Mouse (Mus musculus) midbrain, postnatal 0 days (tissue): ENCODE measurements around the gene 4930404N11Rik. TPM values are rescaled to one million over a fixed set of nuclear protein-coding genes. Genes with fewer than 3 reads are reported as not detected.

Experiments
- ATAC-seq: fragments of 200-750 bp; cut with Nextera tagmentation; 2 replicates; pipeline ENCODE4 v1.8.0; 2017; ENCODE audit warnings: moderate number of reproducible peaks, mild to moderate bottlenecking, moderate TSS enrichment, moderate library complexity; ENCODE audit not compliant: low FRiP score
- DNase-seq: peaks from one replicate; pipeline ENCODE4 v3.0.0-alpha.2; 2015; ENCODE audit warnings: low spot score
- H3K27ac ChIP-seq: fragments of 300-500 bp; sonication (generic); 2 replicates; pipeline ENCODE4 v1.5.1; 2014; ENCODE audit warnings: low read depth, mild to moderate bottlenecking, low read length, mixed read lengths
- H3K27me3 ChIP-seq: fragments of 300-500 bp; sonication (generic); 2 replicates; pipeline ENCODE4 v1.6.1; 2014; ENCODE audit warnings: low read length, control low read depth, mixed read lengths; ENCODE audit not compliant: insufficient read depth
- H3K36me3 ChIP-seq: fragments of 300-500 bp; sonication (generic); 2 replicates; pipeline ENCODE4 v1.6.1; 2014; ENCODE audit warnings: low read length, control low read depth, mixed read lengths; ENCODE audit not compliant: insufficient read depth
- H3K4me1 ChIP-seq: fragments of 300-500 bp; sonication (generic); 2 replicates; pipeline ENCODE4 v1.6.1; 2014; ENCODE audit warnings: mild to moderate bottlenecking, control low read depth, antibody characterized with exemption, low read length, mixed read lengths; ENCODE audit not compliant: insufficient read depth
- H3K4me2 ChIP-seq: fragments of 300-500 bp; sonication (generic); 2 replicates; pipeline ENCODE4 v1.6.1; 2014; ENCODE audit warnings: low read depth, mild to moderate bottlenecking, low read length, mixed read lengths; ENCODE audit not compliant: poor library complexity, severe bottlenecking
- H3K4me3 ChIP-seq: fragments of 300-500 bp; sonication (generic); 2 replicates; pipeline ENCODE4 v1.5.1; 2014; ENCODE audit warnings: low read depth, mild to moderate bottlenecking, low read length, moderate library complexity
- H3K9ac ChIP-seq: fragments of 300-500 bp; sonication (generic); replicated peaks from 2 replicates; pipeline ENCODE4 v1.6.1; 2014; ENCODE audit warnings: mild to moderate bottlenecking, low read length, moderate library complexity, mixed read lengths; ENCODE audit not compliant: poor library complexity, severe bottlenecking
- H3K9me3 ChIP-seq: fragments of 300-500 bp; sonication (generic); 2 replicates; pipeline ENCODE4 v1.6.1; 2016; ENCODE audit warnings: low read length, control low read depth
- CTCF ChIP-seq: IDR thresholded peaks from 2 replicates; pipeline ENCODE4 v1.5.1; 2016; ENCODE audit warnings: antibody characterized with exemption, mild to moderate bottlenecking
- WGBS: fragments of 180-500 bp; shearing (Covaris S2); extraction: QIAGEN DNeasy Blood & Tissue Kit; methylation state at CpG from one replicate; pipeline ENCODE4 v1.1.7; 2014; 5-methylcytosine and 5-hydroxymethylcytosine counted together
- polyA plus RNA-seq: library from polyadenylated mRNA; unstranded; fragments of >200 nt; fragmentation: Nextera tagmentation; extraction: Ambion mirVana; gene quantifications from 2 replicates; pipeline ENCODE4 v1.2.1, GENCODE M21; 2015
- total RNA-seq: library from RNA; depleted of rRNA; stranded (reverse); fragments of >200 nt; gene quantifications from 2 replicates; pipeline ENCODE4 v1.2.3, GENCODE M21; 2014

The 4930404N11Rik gene
- total and polyA plus RNA-seq, 2 experiments from 2014 or later, result 0.47 TPM; not detected in 1

DNA sequence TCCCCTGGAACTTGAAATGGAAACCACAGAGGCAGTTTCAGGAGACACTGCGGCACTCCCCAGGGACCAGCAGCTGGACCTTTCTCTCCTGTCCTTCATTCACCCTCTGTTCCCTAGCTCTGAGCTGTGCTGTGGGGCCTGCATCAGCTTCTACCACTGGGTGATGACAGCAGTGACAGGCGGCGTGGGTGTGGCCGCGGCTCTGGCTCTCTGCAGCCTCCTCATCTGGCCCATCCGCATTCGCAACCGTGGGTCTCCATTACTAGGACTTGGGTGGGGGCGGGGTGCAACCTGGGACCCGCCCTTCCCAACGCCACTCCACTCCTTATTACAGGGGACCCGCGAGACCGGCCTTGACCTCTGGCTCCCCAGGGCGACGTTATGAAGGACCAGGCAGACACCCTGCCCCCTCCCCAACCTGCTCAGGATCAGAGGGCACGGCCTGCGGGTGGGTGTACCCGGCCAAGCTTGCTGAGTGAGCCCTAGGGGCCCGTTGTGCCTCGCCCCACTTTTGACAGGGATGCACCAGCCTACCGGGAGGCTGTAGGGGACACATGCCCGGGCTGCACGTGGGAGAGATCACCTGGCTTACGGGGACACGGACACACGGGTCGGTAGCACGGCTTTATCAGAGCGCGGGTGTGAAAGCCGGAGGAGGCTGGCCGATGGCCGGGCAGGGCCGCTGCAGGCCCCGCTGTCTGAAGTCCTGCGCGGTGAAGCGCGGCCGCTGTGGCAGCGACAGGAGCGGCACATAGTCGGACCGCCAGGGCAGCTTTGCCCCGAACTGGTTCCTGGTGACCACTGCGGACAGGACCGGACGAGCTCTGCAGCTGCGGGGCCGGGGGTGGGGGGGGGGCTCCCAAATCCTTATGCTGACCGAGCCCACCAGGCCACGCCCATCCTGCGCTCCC is 1.9 kb downstream of the 4930404N11Rik start:
- Histone ChIP-seq H3K9me3 (no peaks in the 10 kb centered on the region), H3K4me1 (peaks cover 7% of the 10 kb centered on the region; the same call in 1 of the 2 replicates), H3K36me3 (peaks cover 45% of the 10 kb centered on the region), H3K4me2 (peak overlapping the region; percentile 16; the same call in 1 of the 2 replicates), H3K9ac (0 out of 2 replicates have a peak overlapping the region, but pooled peaks have one; percentile 24), H3K27me3 (0 out of 2 replicates have a peak, but pooled peaks cover 14% of the 10 kb centered on the region), H3K27ac (no peak overlapping the region), H3K4me3 (peak overlapping the region; percentile 9)
- WGBS, result 17% methylated on average over 54 of the region's 54 CpGs
- no peak for TF ChIP-seq CTCF
- DNase-seq (no peak), ATAC-seq (no peak)

DNA sequence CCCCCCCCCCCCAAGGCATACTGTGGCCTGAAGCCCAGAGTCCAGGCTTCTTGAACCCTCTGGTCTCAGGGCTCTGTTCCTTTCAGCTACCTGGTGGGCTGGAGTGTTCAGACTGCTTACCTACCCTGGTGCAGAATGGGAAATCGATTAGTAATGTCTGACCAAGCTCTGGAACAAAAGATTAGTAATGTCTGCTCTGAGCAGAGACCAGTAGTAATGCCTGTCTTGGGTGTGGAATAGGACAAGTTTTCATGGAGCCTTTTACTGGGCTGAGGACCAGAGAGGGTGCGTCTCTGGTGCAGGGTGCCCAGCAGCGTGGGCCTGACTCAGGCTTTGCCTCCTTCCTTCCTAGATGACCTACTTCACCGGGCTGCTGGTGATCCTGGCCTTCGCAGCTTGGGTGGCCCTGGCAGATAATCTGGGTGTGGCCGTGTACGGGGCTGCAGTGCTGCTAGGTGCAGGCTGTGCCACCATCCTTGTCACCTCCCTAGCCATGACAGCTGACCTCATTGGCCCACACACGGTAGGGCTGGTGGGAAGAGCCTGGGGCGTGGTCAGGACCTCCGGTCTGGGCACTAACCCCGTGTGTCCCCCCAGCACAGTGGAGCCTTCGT is 3.2 kb downstream of the 4930404N11Rik start:
- Histone ChIP-seq H3K4me1 (peaks cover 11% of the 10 kb centered on the region), H3K9me3 (no peaks in the 10 kb centered on the region), H3K27ac (no peak overlapping the region), H3K9ac (no peak overlapping the region), H3K27me3 (0 out of 2 replicates have a peak, but pooled peaks cover 14% of the 10 kb centered on the region), H3K36me3 (peaks cover 33% of the 10 kb centered on the region), H3K4me3 (no peak overlapping the region), H3K4me2 (no peak overlapping the region)
- no peak for TF ChIP-seq CTCF
- 77% methylated on average over 12 of the region's 12 CpGs for WGBS
- no peak for DNase-seq
- ATAC-seq, result no peak

DNA sequence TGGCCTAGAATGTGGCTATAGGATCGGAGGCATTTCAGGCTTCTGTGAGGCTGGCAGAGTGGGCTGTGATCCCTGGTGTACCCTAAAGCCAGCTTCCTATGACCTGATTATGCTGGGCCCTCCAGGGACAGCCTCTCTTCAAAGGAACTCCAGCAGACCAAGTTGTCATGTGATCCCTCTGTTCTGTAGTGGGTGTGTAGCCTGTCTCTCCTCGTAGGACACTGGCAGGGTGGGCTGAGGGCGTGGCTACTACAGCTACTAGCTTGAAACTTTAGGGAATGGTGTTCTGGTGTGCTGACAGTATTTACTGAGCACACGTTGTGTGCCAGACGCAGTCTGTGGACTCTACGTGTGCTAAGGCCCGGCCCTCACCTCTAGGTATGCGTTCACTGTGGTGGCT is 4.9 kb downstream of the 4930404N11Rik start:
- WGBS, result 68% methylated on average over 8 of the region's 8 CpGs
- peaks cover 22% of the 10 kb centered on the region for H3K36me3 ChIP-seq
- H3K9me3 ChIP-seq, result no peaks in the 10 kb centered on the region
- H3K4me2 ChIP-seq, result no peak overlapping the region
- 0 out of 2 replicates have a peak, but pooled peaks cover 14% of the 10 kb centered on the region for H3K27me3 ChIP-seq
- no peak for TF ChIP-seq CTCF
- no peak for DNase-seq
- no peak overlapping the region for H3K27ac ChIP-seq
- peaks cover 11% of the 10 kb centered on the region for H3K4me1 ChIP-seq
- no peak overlapping the region for H3K4me3 ChIP-seq
- no peak for ATAC-seq
- H3K9ac ChIP-seq, result peak overlapping the region; percentile 24; the same call in 1 of the 2 replicates

DNA sequence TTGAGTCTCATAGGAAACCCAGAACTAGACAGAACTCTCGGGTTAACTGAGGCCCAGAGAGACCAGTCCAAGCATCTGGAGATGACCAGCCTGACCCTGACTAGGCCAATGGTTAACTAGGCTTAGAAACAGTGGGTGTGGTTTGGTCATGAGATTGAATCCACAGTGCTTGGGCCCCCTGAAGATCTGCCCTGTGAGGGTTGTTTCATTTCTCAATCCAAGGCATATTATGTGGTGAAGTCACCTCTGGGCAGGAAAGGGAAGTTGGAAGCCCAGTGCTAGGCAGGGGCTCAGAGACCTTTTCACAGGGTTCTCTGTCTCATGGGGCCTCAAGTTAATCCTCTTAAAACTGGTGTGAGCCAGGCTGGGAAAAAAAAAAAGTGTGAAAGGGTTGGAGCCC is 6.8 kb downstream of the 4930404N11Rik start:
- H3K9me3 ChIP-seq, result no peaks in the 10 kb centered on the region
- 0 out of 2 replicates have a peak, but pooled peaks cover 12% of the 10 kb centered on the region for H3K27me3 ChIP-seq
- DNase-seq (no peak), ATAC-seq (no peak)
- no peak for TF ChIP-seq CTCF
- H3K27ac ChIP-seq, result no peak overlapping the region
- WGBS, result 68% methylated on average over 1 of the region's 1 CpGs
- peaks cover 22% of the 10 kb centered on the region for H3K36me3 ChIP-seq
- H3K9ac ChIP-seq, result peak overlapping the region; percentile 87; the same call in 1 of the 2 replicates
- H3K4me3 ChIP-seq, result peak overlapping the region; percentile 80; the same call in 1 of the 2 replicates
- peaks cover 4% of the 10 kb centered on the region for H3K4me1 ChIP-seq
- peak overlapping the region; percentile 91 for H3K4me2 ChIP-seq

DNA sequence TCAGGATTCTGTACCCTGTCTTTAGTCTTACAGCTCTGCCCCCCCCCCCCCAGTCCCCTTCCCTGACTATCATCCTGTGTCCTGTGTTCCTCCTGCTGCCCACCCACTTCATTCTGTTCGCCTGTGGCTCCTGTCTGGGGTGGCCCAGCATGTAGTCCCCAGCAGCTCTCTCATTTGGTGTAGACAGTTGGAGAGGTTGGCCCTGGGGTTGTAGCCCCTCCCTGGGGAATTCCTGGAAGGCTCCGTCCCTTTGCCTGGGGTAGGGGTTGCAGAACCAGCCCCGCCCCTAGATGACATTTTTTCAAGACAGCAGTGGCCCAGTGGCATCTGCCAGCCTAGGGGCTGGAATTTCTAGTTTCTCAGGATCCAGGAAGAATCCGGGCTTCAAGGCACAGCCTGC is 7.4 kb downstream of the 4930404N11Rik start:
- no peak for DNase-seq
- WGBS, result 23% methylated on average over 4 of the region's 4 CpGs
- Histone ChIP-seq H3K27ac (no peak overlapping the region), H3K4me3 (peak overlapping the region; percentile 80), H3K27me3 (0 out of 2 replicates have a peak, but pooled peaks cover 7% of the 10 kb centered on the region), H3K4me1 (peaks cover 4% of the 10 kb centered on the region), H3K9me3 (no peaks in the 10 kb centered on the region), H3K36me3 (peaks cover 22% of the 10 kb centered on the region), H3K4me2 (peak overlapping the region; percentile 91), H3K9ac (peak overlapping the region; percentile 87)
- ATAC-seq, result no peak; the same call in 1 of the 2 replicates
- TF ChIP-seq CTCF, result no peak
